Mouse (Mus musculus) heart, adult 2 months (tissue): ENCODE results near the gene Clint1. TPM values are rescaled to one million over a fixed set of nuclear protein-coding genes. Genes with fewer than 3 reads are reported as not detected.

Experiments
- DNase-seq, 2 experiments: peaks; one replicate each; pipeline ENCODE4 v3.0.0; 2021
- H3K27ac ChIP-seq: fragments of 200-600 bp; 2 replicates; pipeline ENCODE4 v1.8.1; 2022
- H3K27me3 ChIP-seq: fragments of 200-500 bp; 2 replicates; pipeline ENCODE4 v1.6.1; 2012; ENCODE audit warnings: mild to moderate bottlenecking, low read length, inconsistent platforms, mixed read lengths; ENCODE audit not compliant: control insufficient read depth, insufficient read depth
- H3K36me3 ChIP-seq: fragments of 200-500 bp; 2 replicates; pipeline ENCODE4 v1.6.1; 2012; ENCODE audit warnings: low read length, inconsistent platforms; ENCODE audit not compliant: control insufficient read depth, insufficient read depth
- H3K4me1 ChIP-seq: fragments of 200-500 bp; 2 replicates; pipeline ENCODE4 v1.6.1; 2011; ENCODE audit warnings: low read length; ENCODE audit not compliant: control insufficient read depth, insufficient read depth
- H3K4me3 ChIP-seq: fragments of 200-600 bp; 2 replicates; pipeline ENCODE4 v1.8.1; 2022
- H3K79me2 ChIP-seq: fragments of 200-500 bp; replicated peaks from 2 replicates; pipeline ENCODE4 v1.6.1; 2012; ENCODE audit warnings: mild to moderate bottlenecking, inconsistent platforms, low read length, moderate library complexity, mixed read lengths; ENCODE audit not compliant: control insufficient read depth, insufficient read depth
- H3K9ac ChIP-seq: fragments of 200-500 bp; 2 replicates; pipeline ENCODE4 v1.6.1; 2012; ENCODE audit warnings: low read depth, mild to moderate bottlenecking, control low read depth, inconsistent platforms, low read length, mixed read lengths
- CTCF ChIP-seq: fragments of 200-600 bp; IDR thresholded peaks from 2 replicates; pipeline ENCODE4 v1.8.1; 2022; ENCODE audit warnings: antibody characterized with exemption, mild to moderate bottlenecking, moderate library complexity
- EP300 ChIP-seq: fragments of 200-500 bp; IDR thresholded peaks from 2 replicates; pipeline ENCODE4 v1.6.1; 2011; ENCODE audit warnings: low read depth, low read length, control low read depth; ENCODE audit not compliant: insufficient read depth
- POLR2A ChIP-seq: fragments of 200-500 bp; IDR thresholded peaks from 2 replicates; pipeline ENCODE4 v1.6.1; 2011; ENCODE audit warnings: mild to moderate bottlenecking, low read depth, low read length, control low read depth; ENCODE audit not compliant: insufficient read depth
- WGBS: fragments of 180-500 bp; shearing (Covaris S2); methylation state at CpG from one replicate; pipeline ENCODE4 v1.1.7; 2018; 5-methylcytosine and 5-hydroxymethylcytosine counted together
- intact Hi-C: fragments of 180-260 bp; cut with DNase I; formaldehyde crosslinking; loops from one replicate; pipeline ENCODE4 v1.15.1; 2025
- polyA plus RNA-seq: library from polyadenylated mRNA; depleted of rRNA; stranded (reverse); fragments of >200 nt; gene quantifications from 2 replicates; pipeline ENCODE4 v1.2.3, GENCODE M21; 2012
- total RNA-seq, 2 experiments: library from RNA; stranded (reverse); gene quantifications; 2 replicates each; pipeline ENCODE4 v1.2.3; 2021

Clint1 gene
- total and polyA plus RNA-seq, 3 experiments, result 29.5 to 45.7 (median 42.0) TPM

DNA sequence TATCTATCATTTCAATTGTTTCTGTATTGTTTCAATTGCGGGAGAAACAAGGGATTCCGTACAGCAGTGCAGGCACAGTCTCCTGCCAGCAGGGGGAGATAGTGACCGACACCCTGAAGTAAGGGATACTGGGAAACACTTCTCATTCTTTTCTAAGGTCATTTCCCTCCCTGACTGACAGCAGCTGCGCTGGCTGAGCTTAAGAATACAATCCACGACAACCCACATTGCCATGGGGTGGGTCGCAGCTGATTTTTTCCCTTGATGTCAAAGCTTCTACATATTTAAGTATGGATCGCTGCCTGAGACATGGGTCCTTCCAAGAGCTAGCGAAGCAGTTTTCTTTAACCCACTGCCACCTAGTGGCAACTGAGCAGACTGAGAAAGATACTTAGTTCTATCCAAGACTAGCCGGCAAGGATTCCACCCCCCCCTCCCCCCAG is 74.8 kb downstream of the Clint1 start:
- DNase-seq, result peak; percentile 80 to 81
- no peaks in the 10 kb centered on the region for H3K27me3 ChIP-seq
- peak overlapping the region; percentile 70 for H3K9ac ChIP-seq
- H3K4me3 ChIP-seq, result peak overlapping the region; percentile 63
- 0 out of 2 replicates have a peak, but pooled peaks cover 1% of the 10 kb centered on the region for H3K4me1 ChIP-seq
- H3K36me3 ChIP-seq, result no peaks in the 10 kb centered on the region
- H3K79me2 ChIP-seq, result no peaks in the 10 kb centered on the region
- H3K27ac ChIP-seq, result peak overlapping the region; percentile 62; the same call in 1 of the 2 replicates
- no peak for TF ChIP-seq POLR2A
- peak; percentile 65; the same call in 1 of the 2 replicates for TF ChIP-seq EP300
- peak; percentile 83 for TF ChIP-seq CTCF
- intact Hi-C loops, result no loop called here
- under 1% methylated on average over 9 of the region's 9 CpGs for WGBS

- intact Hi-C loops, result no loop called here
- no peak overlapping the region for H3K27ac ChIP-seq
- no peak for DNase-seq
- WGBS, result 50% methylated on average over 5 of the region's 5 CpGs
- H3K4me1 ChIP-seq, result 0 out of 2 replicates have a peak, but pooled peaks cover 1% of the 10 kb centered on the region
- no peaks in the 10 kb centered on the region for H3K79me2 ChIP-seq
- H3K36me3 ChIP-seq, result no peaks in the 10 kb centered on the region
- TF ChIP-seq EP300 (no peak), POLR2A (no peak), CTCF (no peak)
- H3K9ac ChIP-seq, result no peak overlapping the region
- no peaks in the 10 kb centered on the region for H3K27me3 ChIP-seq
- H3K4me3 ChIP-seq, result no peak overlapping the region
Observed at GRCm38 (mm10) chr11:45927456-45927855, 75.6 kb downstream of the Clint1 start.

- WGBS, result 84% methylated on average over 10 of the region's 10 CpGs
- intact Hi-C loops, result no loop called here
- H3K9ac ChIP-seq, result no peak overlapping the region
- no peak overlapping the region for H3K4me3 ChIP-seq
- H3K79me2 ChIP-seq, result no peaks in the 10 kb centered on the region
- no peak overlapping the region for H3K27ac ChIP-seq
- no peaks in the 10 kb centered on the region for H3K27me3 ChIP-seq
- no peaks in the 10 kb centered on the region for H3K36me3 ChIP-seq
- TF ChIP-seq CTCF (no peak), EP300 (no peak), POLR2A (no peak)
- H3K4me1 ChIP-seq, result 0 out of 2 replicates have a peak, but pooled peaks cover 1% of the 10 kb centered on the region
- DNase-seq, result no peak
Observed at GRCm38 (mm10) chr11:45929541-45929940, 77.7 kb downstream of the Clint1 start.

DNA sequence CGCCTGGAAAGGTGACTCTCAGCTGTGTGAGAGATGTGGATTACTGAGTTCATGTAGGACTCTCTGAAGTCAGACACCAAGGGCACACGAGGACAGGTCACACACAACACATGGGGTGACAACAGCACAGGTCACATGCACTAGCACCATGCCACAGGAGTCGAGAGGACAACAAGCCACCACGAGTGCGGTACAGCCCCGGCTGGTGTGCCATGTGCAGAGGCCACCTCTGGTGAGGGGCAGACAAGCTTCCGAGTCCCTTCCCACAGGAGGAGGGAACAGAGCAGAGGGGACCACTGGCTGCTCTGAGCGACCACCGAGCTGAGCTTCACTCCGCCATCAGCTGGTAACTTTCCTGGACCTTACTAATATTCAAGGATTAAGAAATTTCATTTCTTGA is 80.9 kb downstream of the Clint1 start:
- Histone ChIP-seq H3K27ac (no peak overlapping the region), H3K4me1 (no peaks in the 10 kb centered on the region), H3K27me3 (no peaks in the 10 kb centered on the region), H3K9ac (no peak overlapping the region), H3K4me3 (no peak overlapping the region), H3K79me2 (no peaks in the 10 kb centered on the region), H3K36me3 (no peaks in the 10 kb centered on the region)
- intact Hi-C loops, result no loop called here
- 78% methylated on average over 10 of the region's 10 CpGs for WGBS
- TF ChIP-seq POLR2A (no peak), EP300 (no peak), CTCF (no peak)
- no peak for DNase-seq

GRCm38 (mm10) chr11:45937478-45937877 is 85.6 kb downstream of the Clint1 start:
- Histone ChIP-seq H3K4me1 (no peaks in the 10 kb centered on the region), H3K27ac (no peak overlapping the region), H3K4me3 (no peak overlapping the region), H3K79me2 (no peaks in the 10 kb centered on the region), H3K36me3 (no peaks in the 10 kb centered on the region), H3K27me3 (no peaks in the 10 kb centered on the region), H3K9ac (no peak overlapping the region)
- WGBS, result 94% methylated on average over 8 of the region's 8 CpGs
- DNase-seq, result no peak
- intact Hi-C loops, result no loop called here
- TF ChIP-seq POLR2A (no peak), EP300 (no peak), CTCF (no peak)

GRCm38 (mm10) chr11:45938917-45939316 is 87.1 kb downstream of the Clint1 start:
- 74% methylated on average over 8 of the region's 8 CpGs for WGBS
- no peaks in the 10 kb centered on the region for H3K36me3 ChIP-seq
- H3K27ac ChIP-seq, result no peak overlapping the region
- peaks cover 3% of the 10 kb centered on the region for H3K4me1 ChIP-seq
- H3K79me2 ChIP-seq, result no peaks in the 10 kb centered on the region
- H3K27me3 ChIP-seq, result no peaks in the 10 kb centered on the region
- intact Hi-C loops, result no loop called here
- DNase-seq, result no peak
- no peak overlapping the region for H3K9ac ChIP-seq
- H3K4me3 ChIP-seq, result no peak overlapping the region
- TF ChIP-seq CTCF (no peak), EP300 (no peak), POLR2A (no peak)
